Mouse (Mus musculus) neural tube, embryonic 14.5 days (tissue): Measurements from ENCODE around the gene Clspn. TPM values are rescaled to one million over a fixed set of nuclear protein-coding genes. Genes with fewer than 3 reads are reported as not detected.
"Not testable (repeated sequence)": the region's sequence is repeated elsewhere in the genome, so short reads cannot be mapped to it uniquely, and the experiment has no call there.

Experiments
- ATAC-seq: fragments of 200-750 bp; cut with Nextera tagmentation; 2 replicates; pipeline ENCODE4 v1.8.0; 2017; ENCODE audit warnings: low read depth, mild to moderate bottlenecking, moderate TSS enrichment, moderate library complexity
- H3K27ac ChIP-seq: fragments of 300-500 bp; sonication (generic); 2 replicates; pipeline ENCODE4 v1.5.1; 2014; ENCODE audit warnings: low read depth, mild to moderate bottlenecking, control low read depth, low read length, moderate library complexity, mixed read lengths
- H3K27me3 ChIP-seq: fragments of 300-500 bp; sonication (generic); 2 replicates; pipeline ENCODE4 v1.6.1; 2014; ENCODE audit warnings: low read length; ENCODE audit not compliant: control insufficient read depth, insufficient read depth
- H3K36me3 ChIP-seq: fragments of 300-500 bp; sonication (generic); 2 replicates; pipeline ENCODE4 v1.6.1; 2014; ENCODE audit warnings: low read length, mixed read lengths; ENCODE audit not compliant: control insufficient read depth, insufficient read depth
- H3K4me1 ChIP-seq: fragments of 300-500 bp; sonication (generic); 2 replicates; pipeline ENCODE4 v1.6.1; 2014; ENCODE audit warnings: low read length; ENCODE audit not compliant: control insufficient read depth, insufficient read depth
- H3K4me2 ChIP-seq: fragments of 300-500 bp; sonication (generic); 2 replicates; pipeline ENCODE4 v1.6.1; 2014; ENCODE audit warnings: mild to moderate bottlenecking, low read depth, low read length, control low read depth
- H3K4me3 ChIP-seq: fragments of 300-500 bp; sonication (generic); 2 replicates; pipeline ENCODE4 v1.5.1; 2014; ENCODE audit warnings: low read depth, low read length, control low read depth, mixed read lengths
- H3K9ac ChIP-seq: fragments of 300-500 bp; sonication (generic); replicated peaks from 2 replicates; pipeline ENCODE4 v1.6.1; 2014; ENCODE audit warnings: low read depth, mild to moderate bottlenecking, control low read depth, low read length, mixed read lengths
- H3K9me3 ChIP-seq: fragments of 300-500 bp; sonication (generic); 2 replicates; pipeline ENCODE4 v1.6.1; 2016; ENCODE audit warnings: low read length; ENCODE audit not compliant: control insufficient read depth
- WGBS: fragments of 180-500 bp; shearing (Covaris S2); extraction: QIAGEN DNeasy Blood & Tissue Kit; methylation state at CpG from one replicate; pipeline ENCODE4 v1.1.7; 2014; 5-methylcytosine and 5-hydroxymethylcytosine counted together
- polyA plus RNA-seq: library from polyadenylated mRNA; unstranded; fragments of >200 nt; fragmentation: Nextera tagmentation; extraction: Ambion mirVana; gene quantifications from 2 replicates; pipeline ENCODE4 v1.2.1, GENCODE M21; 2014

The Clspn gene
- polyA plus RNA-seq, 1 experiment from 2014 or later: 3.0 TPM

- no peaks in the 10 kb centered on the region for H3K9me3 ChIP-seq
- peak within 1 kb of the TSS; percentile 85 for H3K4me2 ChIP-seq
- H3K36me3 ChIP-seq: no peaks in the 10 kb centered on the region
- peak within 1 kb of the TSS; percentile 99 for H3K4me3 ChIP-seq
- peak; percentile 91 for ATAC-seq
- WGBS: under 1% methylated on average over 88 of the region's 120 CpGs
- peaks cover 12% of the 10 kb centered on the region for H3K4me1 ChIP-seq
- peak within 1 kb of the TSS; percentile 84 for H3K27ac ChIP-seq
- no peaks in the 10 kb centered on the region for H3K27me3 ChIP-seq
- peak within 1 kb of the TSS; percentile 96 for H3K9ac ChIP-seq
These were observed 23.7 kb upstream of the Clspn start, which contains the start of gene Ago4 for GRCm38 (mm10) chr4:126532827-126533728. Gene Ago4 (minus strand): TSS chr4:126533472.

GRCm38 (mm10) chr4:126533729-126534070 lies 23.0 kb upstream of the Clspn start:
- Histone ChIP-seq H3K36me3 (no peaks in the 10 kb centered on the region), H3K4me3 (peak overlapping the region; percentile 99), H3K9me3 (no peaks in the 10 kb centered on the region), H3K27me3 (no peaks in the 10 kb centered on the region), H3K9ac (peak overlapping the region; percentile 96), H3K4me2 (peak overlapping the region; percentile 85), H3K27ac (peak overlapping the region; percentile 84), H3K4me1 (peaks cover 12% of the 10 kb centered on the region)
- WGBS: 10% methylated on average over 7 of the region's 7 CpGs
- ATAC-seq: peak; percentile 50; the same call in 1 of the 2 replicates

- H3K4me3 ChIP-seq, H3K27ac ChIP-seq, H3K27me3 ChIP-seq, ATAC-seq, H3K4me2 ChIP-seq, H3K9me3 ChIP-seq, H3K9ac ChIP-seq, H3K36me3 ChIP-seq: not testable (repeated sequence)
- 93% methylated on average over 7 of the region's 7 CpGs for WGBS
- H3K4me1 ChIP-seq: peaks cover 12% of the 10 kb centered on the region
These were observed 21.1 kb upstream of the Clspn start for GRCm38 (mm10) chr4:126535631-126536030.

DNA sequence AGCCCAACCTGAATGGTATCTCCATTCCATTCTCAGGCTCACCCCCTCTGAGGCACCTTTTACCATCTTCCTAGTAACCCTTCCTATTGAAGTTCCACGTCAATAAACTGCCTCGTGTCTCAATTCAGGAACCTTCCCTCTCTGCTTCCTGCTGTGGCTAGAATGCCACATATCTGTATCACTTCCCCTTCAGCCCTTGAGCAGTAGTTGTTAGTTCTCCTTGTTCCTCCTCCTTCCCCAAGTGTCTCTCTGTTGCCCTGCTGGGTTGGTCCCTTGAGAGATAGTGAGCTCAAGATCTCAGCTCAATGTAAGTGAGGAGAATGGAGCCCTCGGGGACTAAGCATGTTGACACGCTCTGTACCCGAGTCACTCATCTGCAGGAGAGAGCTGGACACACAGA lies 19.9 kb upstream of the Clspn start:
- H3K36me3 ChIP-seq: no peaks in the 10 kb centered on the region
- H3K9ac ChIP-seq: no peak overlapping the region
- H3K4me2 ChIP-seq: no peak overlapping the region
- no peak overlapping the region for H3K4me3 ChIP-seq
- WGBS: 61% methylated on average over 5 of the region's 5 CpGs
- no peak overlapping the region for H3K27ac ChIP-seq
- H3K27me3 ChIP-seq: no peaks in the 10 kb centered on the region
- no peak for ATAC-seq
- H3K9me3 ChIP-seq: no peaks in the 10 kb centered on the region
- H3K4me1 ChIP-seq: peaks cover 7% of the 10 kb centered on the region

DNA sequence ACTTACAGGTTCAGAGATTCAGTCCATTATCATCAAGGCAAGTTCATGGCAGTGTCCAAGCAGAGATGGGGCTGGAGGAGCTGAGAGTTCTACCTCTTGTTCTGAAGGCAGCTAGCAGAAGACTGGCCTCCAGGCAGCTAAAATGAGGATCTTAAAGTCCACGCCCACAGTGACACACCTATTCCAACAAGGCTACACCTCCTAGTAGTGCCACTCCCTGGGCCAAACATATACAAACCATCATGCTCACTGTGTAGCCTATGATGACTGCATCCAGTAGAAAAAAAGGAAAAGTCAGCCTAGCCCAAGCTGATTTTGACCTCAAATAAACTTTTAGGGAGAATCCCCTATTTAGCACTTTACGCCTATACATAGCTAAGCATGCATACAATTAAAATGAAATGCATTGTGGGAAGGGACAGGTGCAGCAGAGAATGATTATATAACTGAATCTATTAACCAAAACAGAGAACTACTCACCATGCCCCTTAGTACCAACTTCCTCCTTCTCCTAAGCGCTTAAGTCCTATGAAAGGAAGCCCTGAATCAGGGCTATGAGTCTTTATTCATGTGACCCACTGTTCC lies 16.2 kb upstream of the Clspn start:
- Histone ChIP-seq H3K9ac (no peak overlapping the region), H3K4me1 (no peaks in the 10 kb centered on the region), H3K4me2 (no peak overlapping the region), H3K36me3 (no peaks in the 10 kb centered on the region), H3K9me3 (no peaks in the 10 kb centered on the region), H3K27ac (no peak overlapping the region), H3K4me3 (no peak overlapping the region), H3K27me3 (no peaks in the 10 kb centered on the region)
- ATAC-seq: no peak
- 89% methylated on average over 3 of the region's 3 CpGs for WGBS

DNA sequence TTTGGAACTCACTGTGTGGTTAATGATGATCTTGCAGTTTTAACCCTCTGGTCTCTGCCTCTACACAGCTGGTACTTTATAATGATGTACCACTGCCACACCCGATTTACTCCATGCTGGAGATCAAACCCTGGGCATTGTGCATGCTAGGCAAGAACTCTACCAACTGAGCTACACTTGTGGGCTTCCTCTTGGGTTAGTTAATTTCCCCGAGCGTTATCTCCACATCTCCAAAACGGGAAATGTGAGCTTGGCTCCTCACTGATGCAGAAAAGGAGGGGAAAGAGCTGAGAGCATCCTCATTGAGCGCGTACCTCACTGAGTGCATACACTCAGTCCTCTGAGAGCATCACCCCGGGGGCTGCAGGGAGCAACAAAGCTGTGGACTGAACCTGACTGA lies 13.9 kb upstream of the Clspn start:
- H3K27ac ChIP-seq: no peak overlapping the region
- no peak overlapping the region for H3K4me3 ChIP-seq
- no peaks in the 10 kb centered on the region for H3K4me1 ChIP-seq
- ATAC-seq: no peak
- no peaks in the 10 kb centered on the region for H3K27me3 ChIP-seq
- WGBS: 78% methylated on average over 7 of the region's 7 CpGs
- no peaks in the 10 kb centered on the region for H3K9me3 ChIP-seq
- H3K36me3 ChIP-seq: no peaks in the 10 kb centered on the region
- no peak overlapping the region for H3K4me2 ChIP-seq
- no peak overlapping the region for H3K9ac ChIP-seq

DNA sequence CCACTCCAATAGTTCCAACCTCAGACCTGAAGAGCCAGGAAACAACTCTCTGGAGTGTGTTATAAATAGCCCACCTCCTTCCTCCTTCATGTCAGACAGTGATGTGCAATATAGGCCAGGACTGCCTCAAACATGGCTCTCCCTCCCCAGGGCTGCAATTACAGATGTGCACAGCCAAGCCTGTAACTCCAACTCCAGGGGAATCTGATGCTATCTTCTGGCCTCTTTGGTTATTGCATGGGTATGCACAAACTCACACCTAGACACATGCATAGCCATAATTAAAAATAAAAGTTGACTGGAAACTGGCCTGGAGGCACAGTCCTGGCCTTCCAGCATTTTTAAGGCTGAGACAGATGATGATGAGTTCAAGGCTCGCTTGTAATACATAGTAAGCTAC lies 11.7 kb upstream of the Clspn start:
- ATAC-seq: no peak
- Histone ChIP-seq H3K4me2 (no peak overlapping the region), H3K27me3 (no peaks in the 10 kb centered on the region), H3K4me3 (no peak overlapping the region), H3K9me3 (no peaks in the 10 kb centered on the region), H3K9ac (no peak overlapping the region), H3K27ac (no peak overlapping the region), H3K36me3 (no peaks in the 10 kb centered on the region), H3K4me1 (no peaks in the 10 kb centered on the region)
- 82% methylated on average over 1 of the region's 1 CpGs for WGBS

GRCm38 (mm10) chr4:126545703-126546102 lies 11.0 kb upstream of the Clspn start:
- Histone ChIP-seq H3K36me3 (no peaks in the 10 kb centered on the region), H3K4me1 (no peaks in the 10 kb centered on the region), H3K9me3 (no peaks in the 10 kb centered on the region), H3K27me3 (no peaks in the 10 kb centered on the region), H3K4me2 (no peak overlapping the region), H3K27ac (no peak overlapping the region), H3K9ac (no peak overlapping the region), H3K4me3 (no peak overlapping the region)
- no peak for ATAC-seq
- 74% methylated on average over 5 of the region's 7 CpGs for WGBS

GRCm38 (mm10) chr4:126546183-126546582 lies 10.6 kb upstream of the Clspn start:
- H3K4me3 ChIP-seq: no peak overlapping the region
- H3K4me2 ChIP-seq: no peak overlapping the region
- ATAC-seq: no peak
- no peaks in the 10 kb centered on the region for H3K27me3 ChIP-seq
- no peaks in the 10 kb centered on the region for H3K36me3 ChIP-seq
- no peak overlapping the region for H3K9ac ChIP-seq
- H3K9me3 ChIP-seq: no peaks in the 10 kb centered on the region
- 73% methylated on average over 2 of the region's 2 CpGs for WGBS
- no peak overlapping the region for H3K27ac ChIP-seq
- H3K4me1 ChIP-seq: no peaks in the 10 kb centered on the region
